Mouse (Mus musculus): ENCODE results near the gene Zfp346. TPM values are rescaled to one million over a fixed set of nuclear protein-coding genes. Genes with fewer than 3 reads are reported as not detected.

The Zfp346 gene
- polyA plus RNA-seq, 1 experiment: 4.4 TPM

DNA sequence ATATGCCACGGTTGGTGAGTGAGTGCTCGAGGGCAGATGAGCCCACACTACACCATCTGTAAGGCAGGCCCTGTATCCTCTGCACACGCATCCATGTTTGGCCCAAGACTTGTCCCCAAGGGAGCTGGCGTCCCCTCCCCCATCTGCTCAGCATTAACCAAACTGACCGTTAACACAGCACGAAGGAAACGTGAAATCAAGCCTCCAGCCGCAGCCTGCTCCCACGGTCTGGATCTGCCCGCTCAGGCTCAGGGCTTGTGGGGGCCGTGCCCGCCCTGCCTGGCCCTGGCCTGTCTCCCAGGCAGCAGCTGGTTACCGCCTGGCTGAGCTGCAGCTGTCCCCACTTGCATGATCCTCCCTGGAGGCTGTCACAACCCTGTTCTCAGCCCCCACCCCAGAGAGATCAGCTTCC, 63.9 kb downstream of the Zfp346 start:
- H3K27ac ChIP-seq (replicated peaks; ENCODE audit: low read depth, low read length): no peak overlapping the region
- H3K4me1 ChIP-seq (ENCODE audit: control insufficient read depth, insufficient read depth, insufficient read length, low read length): peaks cover 2% of the 10 kb centered on the region; the same call in 1 of the 2 replicates
- no peak overlapping the region for H3K4me3 ChIP-seq (ENCODE audit: insufficient read depth, low read depth, low read length)

DNA sequence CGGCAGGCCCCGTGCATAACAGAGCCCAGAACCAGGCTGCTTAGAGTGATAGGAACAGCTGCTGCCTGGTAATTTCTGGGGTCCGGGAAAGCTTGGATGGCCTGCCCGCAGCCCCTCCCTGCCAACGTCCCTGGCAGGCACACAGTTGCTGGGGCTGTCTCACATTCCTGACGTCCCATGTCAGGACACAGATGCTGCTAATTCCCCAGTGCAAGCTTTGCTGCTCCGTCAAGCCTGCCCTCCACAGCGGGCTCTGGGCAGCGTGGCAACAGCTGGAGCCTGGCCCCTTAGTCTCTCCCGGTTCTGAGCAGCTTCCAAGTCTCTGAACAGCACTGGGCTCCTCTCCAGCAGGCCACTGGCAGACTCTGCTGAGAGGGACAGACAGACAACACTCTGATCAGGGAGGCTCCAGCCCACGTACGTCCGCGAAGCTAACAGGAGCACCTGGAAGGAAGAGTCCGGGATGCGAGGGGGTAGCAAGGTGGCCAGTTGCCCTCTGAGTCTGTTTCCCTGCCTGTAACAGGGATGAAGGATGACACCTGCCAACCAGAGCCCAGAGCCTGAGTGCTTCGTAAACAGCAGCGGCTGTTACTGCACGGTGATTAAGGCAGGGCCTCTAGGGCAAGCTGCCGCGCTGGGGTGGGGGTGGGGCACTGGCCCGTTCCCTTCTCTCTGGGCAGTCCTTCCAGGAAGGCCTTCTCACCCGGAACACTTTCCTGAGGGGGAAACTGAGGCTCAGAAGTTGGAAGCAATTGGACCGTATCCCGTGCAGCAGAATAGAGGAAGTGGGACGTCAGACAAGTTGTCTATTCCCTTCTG, 66.6 kb downstream of the Zfp346 start:
- Histone ChIP-seq H3K4me3 (ENCODE audit: insufficient read depth, low read depth, low read length) (peak overlapping the region; percentile 37), H3K27ac (replicated peaks; ENCODE audit: low read depth, low read length) (no peak overlapping the region)

DNA sequence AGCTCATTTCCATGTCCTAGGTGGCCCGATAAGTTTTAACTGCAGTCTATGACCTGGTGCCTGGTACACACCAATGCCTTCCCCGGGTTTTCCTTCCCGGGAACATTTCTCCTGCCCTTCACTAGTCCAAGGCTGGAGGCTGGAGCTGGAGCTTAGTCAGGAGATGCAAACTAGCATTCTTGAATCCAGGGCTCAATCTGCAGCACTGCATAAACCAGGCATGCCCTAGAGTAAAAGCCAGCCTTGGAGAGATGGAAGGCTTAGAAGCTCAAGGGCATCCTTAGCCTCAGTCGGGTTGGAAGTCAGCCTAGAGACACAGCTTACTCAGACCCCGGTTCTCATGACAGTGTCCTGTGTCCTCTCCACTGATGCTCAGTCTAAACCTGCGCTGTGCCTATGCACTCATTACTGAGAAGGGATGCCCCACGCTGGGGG, 67.2 kb downstream of the Zfp346 start:
- Histone ChIP-seq H3K4me3 (ENCODE audit: insufficient read depth, low read depth, low read length) (0 out of 2 replicates have a peak overlapping the region, but pooled peaks have one; percentile 37), H3K27ac (replicated peaks; ENCODE audit: low read depth, low read length) (no peak overlapping the region), H3K4me1 (ENCODE audit: control insufficient read depth, insufficient read depth, insufficient read length, low read length) (peaks cover 2% of the 10 kb centered on the region; the same call in 1 of the 2 replicates)

More for the DNA sequence above, 66.6 kb downstream of the Zfp346 start:
- peaks cover 2% of the 10 kb centered on the region; the same call in 1 of the 2 replicates for H3K4me1 ChIP-seq (ENCODE audit: control insufficient read depth, insufficient read depth, insufficient read length, low read length)

DNA sequence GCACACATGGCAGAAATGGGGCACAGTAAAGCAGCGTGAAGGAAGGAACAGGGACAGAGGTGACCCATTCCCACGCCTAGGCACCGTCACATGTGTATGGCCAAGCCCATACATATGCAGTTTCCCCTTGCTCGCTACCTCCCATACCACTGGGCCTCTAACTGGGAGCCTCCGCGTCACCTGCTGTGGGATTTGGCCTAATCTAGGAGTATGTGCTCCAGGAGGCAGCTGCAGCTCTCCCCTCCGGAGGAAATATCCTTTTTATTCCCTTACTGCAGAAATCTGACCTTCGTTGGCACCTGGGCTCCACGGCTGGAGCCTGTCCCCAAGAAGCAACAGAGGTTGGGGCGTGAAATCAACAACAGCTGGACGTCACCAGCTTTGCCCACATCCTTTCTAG, 69.2 kb downstream of the Zfp346 start:
- Histone ChIP-seq H3K4me1 (ENCODE audit: control insufficient read depth, insufficient read depth, insufficient read length, low read length) (peaks cover 2% of the 10 kb centered on the region; the same call in 1 of the 2 replicates), H3K27ac (replicated peaks; ENCODE audit: low read depth, low read length) (no peak overlapping the region), H3K4me3 (ENCODE audit: insufficient read depth, low read depth, low read length) (no peak overlapping the region)

DNA sequence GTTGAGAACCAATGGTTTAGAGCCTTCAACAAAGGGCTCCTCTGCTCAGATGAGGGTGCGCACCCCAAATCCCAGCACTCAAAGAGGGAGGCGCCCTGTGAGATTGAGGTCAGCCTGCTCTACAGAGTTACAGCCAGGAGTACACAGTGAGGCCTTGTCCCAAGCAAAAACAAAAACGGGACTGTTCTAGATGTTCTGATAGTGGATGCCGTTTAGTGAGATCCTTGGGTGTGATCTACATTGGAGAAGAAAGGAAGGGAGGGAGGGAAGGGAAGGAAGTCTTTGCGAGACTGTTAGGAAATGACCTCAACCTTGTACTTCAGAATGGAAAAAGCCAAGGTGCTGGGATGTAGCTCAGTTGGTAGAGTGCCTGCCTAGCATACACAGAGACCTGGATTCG, 71.2 kb downstream of the Zfp346 start:
- Histone ChIP-seq H3K4me1 (ENCODE audit: control insufficient read depth, insufficient read depth, insufficient read length, low read length) (peaks cover 2% of the 10 kb centered on the region; the same call in 1 of the 2 replicates), H3K4me3 (ENCODE audit: insufficient read depth, low read depth, low read length) (no peak overlapping the region), H3K27ac (replicated peaks; ENCODE audit: low read depth, low read length) (no peak overlapping the region)

DNA sequence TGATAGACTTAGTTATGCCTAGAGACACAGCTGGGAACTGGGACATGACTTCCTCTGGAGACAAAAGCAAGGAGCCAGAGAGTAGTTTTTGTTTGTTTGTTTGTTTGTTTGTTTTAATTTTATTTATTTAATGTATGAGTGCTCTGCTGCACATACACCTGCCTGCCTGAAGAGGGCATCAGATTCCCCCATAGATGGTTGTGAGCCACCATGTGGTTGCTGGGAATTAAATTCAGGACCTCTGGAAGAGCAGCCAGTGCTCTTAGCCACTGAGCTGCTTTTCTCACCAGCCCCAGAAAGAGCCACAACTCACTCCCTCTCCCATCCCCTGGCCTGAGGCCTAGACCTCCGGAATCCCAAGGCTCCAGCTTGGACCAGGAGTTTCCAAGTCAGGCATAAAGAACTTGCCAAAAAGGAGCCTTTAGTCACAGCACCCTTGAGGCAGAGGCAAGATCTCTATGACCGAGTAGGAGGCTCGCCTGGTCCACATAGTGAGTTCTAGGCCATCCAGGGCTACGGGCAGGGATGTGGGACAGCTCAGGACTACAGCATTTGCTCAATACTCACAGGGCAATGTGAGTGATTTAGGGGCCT, 72.9 kb downstream of the Zfp346 start:
- H3K27ac ChIP-seq (replicated peaks; ENCODE audit: low read depth, low read length): no peak overlapping the region
- H3K4me1 ChIP-seq (ENCODE audit: control insufficient read depth, insufficient read depth, insufficient read length, low read length): 0 out of 2 replicates have a peak, but pooled peaks cover 2% of the 10 kb centered on the region
- no peak overlapping the region for H3K4me3 ChIP-seq (ENCODE audit: insufficient read depth, low read depth, low read length)

DNA sequence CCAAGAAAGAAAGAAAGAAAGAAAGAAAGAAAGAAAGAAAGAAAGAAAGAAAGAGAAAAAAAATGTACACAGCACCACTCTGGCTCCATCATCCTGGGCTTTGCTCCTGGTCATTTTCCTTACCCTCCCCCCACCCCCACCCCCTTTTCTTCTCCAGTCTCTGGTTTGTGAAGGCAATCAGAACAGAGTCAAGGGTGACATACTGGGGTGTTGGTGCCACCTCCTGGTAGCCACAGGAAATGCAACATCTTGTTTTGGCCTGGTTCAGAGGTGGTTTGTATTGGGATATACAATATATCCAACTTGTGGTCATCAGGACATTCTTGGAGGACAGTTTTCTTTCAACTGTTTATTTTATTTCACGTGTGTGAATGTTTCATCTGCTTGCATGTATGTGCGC, 73.4 kb downstream of the Zfp346 start:
- H3K4me1 ChIP-seq (ENCODE audit: control insufficient read depth, insufficient read depth, insufficient read length, low read length): 0 out of 2 replicates have a peak, but pooled peaks cover 2% of the 10 kb centered on the region
- no peak overlapping the region for H3K27ac ChIP-seq (replicated peaks; ENCODE audit: low read depth, low read length)
- H3K4me3 ChIP-seq (ENCODE audit: insufficient read depth, low read depth, low read length): no peak overlapping the region

DNA sequence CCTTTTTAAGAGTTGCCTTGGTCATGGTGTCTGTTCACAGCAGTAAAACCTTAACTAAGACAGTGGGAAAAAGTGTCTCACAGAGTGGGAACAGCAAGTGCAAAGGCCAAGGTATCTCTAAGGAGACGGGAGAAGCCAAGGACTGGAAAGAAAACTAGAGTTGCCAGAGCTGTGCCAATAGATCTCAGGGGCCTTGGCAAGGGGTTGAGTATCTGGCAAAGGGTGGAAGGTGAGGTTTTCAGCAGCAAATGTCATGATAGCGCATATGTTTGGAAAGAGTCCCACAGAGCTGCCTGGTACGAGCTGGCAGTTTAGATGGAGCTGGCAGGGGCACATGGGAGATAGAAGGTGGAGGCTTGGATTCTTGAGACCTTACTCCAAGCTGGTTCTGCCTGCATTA, 74.5 kb downstream of the Zfp346 start:
- Histone ChIP-seq H3K4me1 (ENCODE audit: control insufficient read depth, insufficient read depth, insufficient read length, low read length) (0 out of 2 replicates have a peak, but pooled peaks cover 2% of the 10 kb centered on the region), H3K27ac (replicated peaks; ENCODE audit: low read depth, low read length) (no peak overlapping the region), H3K4me3 (ENCODE audit: insufficient read depth, low read depth, low read length) (no peak overlapping the region)

DNA sequence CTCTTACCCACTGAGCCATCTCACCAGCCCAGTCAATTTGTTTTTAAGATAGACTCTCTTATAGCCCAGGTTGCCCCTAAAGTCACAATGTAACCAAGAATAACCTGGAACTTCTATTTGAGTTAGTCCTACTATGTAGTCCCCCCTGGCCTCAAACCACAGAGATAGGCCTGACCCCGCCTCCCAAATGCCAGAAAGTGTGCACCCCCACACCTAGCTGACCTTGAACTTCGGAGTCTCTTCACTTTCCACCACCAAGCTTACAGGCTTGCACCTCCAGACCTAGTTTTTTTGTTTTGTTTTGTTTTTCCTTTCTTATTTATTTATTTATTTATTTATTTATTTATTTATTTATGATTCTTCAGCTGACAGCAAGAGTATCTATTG, 76.7 kb downstream of the Zfp346 start:
- Histone ChIP-seq H3K4me1 (ENCODE audit: control insufficient read depth, insufficient read depth, insufficient read length, low read length) (0 out of 2 replicates have a peak, but pooled peaks cover 2% of the 10 kb centered on the region), H3K4me3 (ENCODE audit: insufficient read depth, low read depth, low read length) (peak overlapping the region; percentile 63), H3K27ac (replicated peaks; ENCODE audit: low read depth, low read length) (peak overlapping the region; percentile 78)

DNA sequence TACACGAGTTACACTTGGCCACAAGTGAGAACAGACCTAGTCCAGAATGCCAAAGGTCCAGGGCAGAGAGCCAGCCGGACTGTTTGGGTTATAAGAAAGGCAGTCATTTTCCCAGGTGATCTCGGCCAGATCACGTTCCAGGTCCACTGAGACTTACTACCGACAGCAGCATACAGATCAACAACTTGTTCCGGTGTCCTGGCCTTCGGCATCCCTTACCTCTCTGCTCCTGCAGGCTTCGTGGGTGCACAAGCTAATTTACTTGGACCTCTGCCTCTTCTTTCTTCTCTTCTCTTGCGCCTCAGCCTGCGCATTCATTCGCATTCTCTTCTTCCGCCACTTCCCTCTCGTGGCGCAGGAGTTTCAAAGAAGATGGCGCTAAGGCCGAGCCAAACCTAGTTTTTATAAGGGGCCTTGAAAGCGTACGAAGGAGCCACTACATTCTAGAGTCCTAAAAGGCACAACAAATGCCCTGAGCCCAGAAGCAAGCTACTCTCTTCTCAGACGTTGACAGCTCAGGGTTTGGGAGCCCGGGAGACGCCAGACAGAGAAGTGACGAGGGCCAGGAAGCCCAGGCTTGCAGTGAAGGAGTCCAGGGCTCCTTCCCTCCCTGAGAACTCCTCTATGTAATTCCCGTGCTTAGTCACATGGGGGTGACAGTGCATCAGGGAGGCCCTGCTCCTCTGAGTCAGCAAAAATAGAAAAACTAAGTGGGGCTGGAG, 77.2 kb downstream of the Zfp346 start:
- Histone ChIP-seq H3K27ac (replicated peaks; ENCODE audit: low read depth, low read length) (peak overlapping the region; percentile 78), H3K4me3 (ENCODE audit: insufficient read depth, low read depth, low read length) (peak overlapping the region; percentile 63), H3K4me1 (ENCODE audit: control insufficient read depth, insufficient read depth, insufficient read length, low read length) (0 out of 2 replicates have a peak, but pooled peaks cover 2% of the 10 kb centered on the region)

DNA sequence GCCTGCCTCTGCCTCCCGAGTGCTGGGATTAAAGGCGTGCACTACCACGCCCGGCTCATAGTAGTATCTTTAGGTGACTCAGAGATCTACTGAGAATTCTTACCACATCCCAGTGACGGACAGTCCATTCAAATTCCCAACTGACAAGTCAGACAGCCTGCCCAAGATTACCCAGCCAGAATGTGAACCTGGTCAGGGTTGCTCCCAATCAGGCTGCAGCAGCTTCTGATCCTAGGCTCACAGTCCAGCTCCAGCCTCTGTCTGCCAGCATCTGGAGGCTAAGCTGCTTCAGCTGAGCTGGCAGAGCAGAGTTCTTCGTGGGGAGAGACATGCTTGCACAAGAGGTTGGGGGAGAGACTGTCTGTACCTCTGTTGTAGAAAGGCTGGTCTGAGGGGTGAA, 78.3 kb downstream of the Zfp346 start:
- Histone ChIP-seq H3K4me3 (ENCODE audit: insufficient read depth, low read depth, low read length) (no peak overlapping the region), H3K4me1 (ENCODE audit: control insufficient read depth, insufficient read depth, insufficient read length, low read length) (0 out of 2 replicates have a peak, but pooled peaks cover 2% of the 10 kb centered on the region), H3K27ac (replicated peaks; ENCODE audit: low read depth, low read length) (no peak overlapping the region)

Other genes starting within 250 kb of the Zfp346 start
- gene Unc5a, start 155.9 kb upstream of the Zfp346 start, polyA plus RNA-seq (2012; ENCODE audit: insufficient read depth, insufficient read length, missing spikeins): 3.1 and 3.6 TPM in 2 replicates
- 0.59 and 1.4 TPM in 2 replicates for gene Hk3, start 83.9 kb upstream of the Zfp346 start, polyA plus RNA-seq (2012; ENCODE audit: insufficient read depth, insufficient read length, missing spikeins)
- gene Uimc1, start 5.0 kb upstream of the Zfp346 start, polyA plus RNA-seq (2012; ENCODE audit: insufficient read depth, insufficient read length, missing spikeins): 16.8 and 21.5 TPM in 2 replicates
- gene Gm17617, start 28.2 kb downstream of the Zfp346 start, polyA plus RNA-seq (2012; ENCODE audit: insufficient read depth, insufficient read length, missing spikeins): not detected in 2 replicates
- not detected in 2 replicates for gene Fgfr4, start 47.3 kb downstream of the Zfp346 start, polyA plus RNA-seq (2012; ENCODE audit: insufficient read depth, insufficient read length, missing spikeins)
- 24.0 and 34.1 TPM in 2 replicates for gene Nsd1, start 104.5 kb downstream of the Zfp346 start, polyA plus RNA-seq (2012; ENCODE audit: insufficient read depth, insufficient read length, missing spikeins)
- gene Prelid1, start 215.2 kb downstream of the Zfp346 start, polyA plus RNA-seq (2012; ENCODE audit: insufficient read depth, insufficient read length, missing spikeins): 116 and 125 TPM in 2 replicates
- gene Rab24, start 216.6 kb downstream of the Zfp346 start, polyA plus RNA-seq (2012; ENCODE audit: insufficient read depth, insufficient read length, missing spikeins): 40.0 and 56.9 TPM in 2 replicates
- gene Mxd3, start 224.5 kb downstream of the Zfp346 start, polyA plus RNA-seq (2012; ENCODE audit: insufficient read depth, insufficient read length, missing spikeins): not detected in 2 replicates

Data from brown adipose tissue, adult 24 weeks (tissue).